Mouse (Mus musculus) erythroblast, embryonic 14.5 days (primary cell): Measurements from ENCODE around the gene Apoa4.

Experiments
- GATA1 ChIP-seq: IDR thresholded peaks from 2 replicates; pipeline ENCODE4 v1.6.1; 2012; ENCODE audit warnings: low read length, inconsistent platforms, mixed read lengths
- TAL1 ChIP-seq: IDR thresholded peaks from 3 replicates; pipeline ENCODE4 v1.6.1; 2012; ENCODE audit warnings: low read length, inconsistent platforms, mixed read lengths

- TF ChIP-seq GATA1 (no peak), TAL1 (no peak)
Observed at GRCm38 (mm10) chr9:46229573-46230449, 10.7 kb upstream of the Apoa4 start.
